Mouse (Mus musculus) left cerebral cortex, adult 9 months (tissue): ENCODE results near the gene Hs3st4.
A peak's percentile ranks its signal among the peaks of the same experiment; 100 is the strongest.

Experiments
- DNase-seq, 2 experiments: peaks; one replicate each; pipeline ENCODE4 v3.0.0; 2022; ENCODE audit warnings: low spot score in 2 of 2

The Hs3st4 gene

GRCm38 (mm10) chr7:124136133-124136532 is 153.5 kb downstream of the Hs3st4 start:
- no peak for DNase-seq

GRCm38 (mm10) chr7:124141229-124141628 is 158.6 kb downstream of the Hs3st4 start:
- DNase-seq, result no peak

GRCm38 (mm10) chr7:124150901-124151300 is 168.2 kb downstream of the Hs3st4 start:
- no peak for DNase-seq

GRCm38 (mm10) chr7:124163301-124163700 is 180.6 kb downstream of the Hs3st4 start:
- DNase-seq, result no peak

- DNase-seq, result no peak
These were observed 183.6 kb downstream of the Hs3st4 start for GRCm38 (mm10) chr7:124166229-124166628.

- DNase-seq, result no peak
These were observed 186.1 kb downstream of the Hs3st4 start for GRCm38 (mm10) chr7:124168796-124169195.

- DNase-seq, result no peak
These were observed 187.3 kb downstream of the Hs3st4 start for GRCm38 (mm10) chr7:124170001-124170400.

- DNase-seq, result peak; percentile 15 to 31
These were observed 189.3 kb downstream of the Hs3st4 start for GRCm38 (mm10) chr7:124171992-124172391.

- peak in 1 of 2 experiments; percentile 36 for DNase-seq
These were observed 198.3 kb downstream of the Hs3st4 start for GRCm38 (mm10) chr7:124180926-124181325.

- DNase-seq, result no peak
These were observed 202.0 kb downstream of the Hs3st4 start for GRCm38 (mm10) chr7:124184693-124185092.

- peak in 1 of 2 experiments; percentile 59 for DNase-seq
These were observed 216.3 kb downstream of the Hs3st4 start for GRCm38 (mm10) chr7:124198811-124199570.

- no peak for DNase-seq
These were observed 234.3 kb downstream of the Hs3st4 start for GRCm38 (mm10) chr7:124216921-124217320.

GRCm38 (mm10) chr7:124220556-124220955 is 237.9 kb downstream of the Hs3st4 start:
- peak in 1 of 2 experiments; percentile 59 for DNase-seq

- DNase-seq, result peak; percentile 20 to 59
These were observed 255.4 kb downstream of the Hs3st4 start for GRCm38 (mm10) chr7:124237896-124238670.

- no peak for DNase-seq
These were observed 257.4 kb downstream of the Hs3st4 start for GRCm38 (mm10) chr7:124239903-124240647.

GRCm38 (mm10) chr7:124249838-124250237 is 267.2 kb downstream of the Hs3st4 start:
- DNase-seq, result no peak

- no peak for DNase-seq
These were observed 267.9 kb downstream of the Hs3st4 start for GRCm38 (mm10) chr7:124250566-124250965.

GRCm38 (mm10) chr7:124258419-124258818 is 275.8 kb downstream of the Hs3st4 start:
- DNase-seq, result no peak

GRCm38 (mm10) chr7:124270734-124271133 is 288.1 kb downstream of the Hs3st4 start:
- no peak for DNase-seq

GRCm38 (mm10) chr7:124289873-124290272 is 307.2 kb downstream of the Hs3st4 start:
- DNase-seq, result no peak

GRCm38 (mm10) chr7:124319451-124319850 is 336.8 kb downstream of the Hs3st4 start:
- peak; percentile 13 to 64 for DNase-seq

- DNase-seq, result no peak
These were observed 353.0 kb downstream of the Hs3st4 start for GRCm38 (mm10) chr7:124335635-124336034.
